Comparison of ENCODE assay signal across 8 mouse cellular contexts in the genomic region with DNA sequence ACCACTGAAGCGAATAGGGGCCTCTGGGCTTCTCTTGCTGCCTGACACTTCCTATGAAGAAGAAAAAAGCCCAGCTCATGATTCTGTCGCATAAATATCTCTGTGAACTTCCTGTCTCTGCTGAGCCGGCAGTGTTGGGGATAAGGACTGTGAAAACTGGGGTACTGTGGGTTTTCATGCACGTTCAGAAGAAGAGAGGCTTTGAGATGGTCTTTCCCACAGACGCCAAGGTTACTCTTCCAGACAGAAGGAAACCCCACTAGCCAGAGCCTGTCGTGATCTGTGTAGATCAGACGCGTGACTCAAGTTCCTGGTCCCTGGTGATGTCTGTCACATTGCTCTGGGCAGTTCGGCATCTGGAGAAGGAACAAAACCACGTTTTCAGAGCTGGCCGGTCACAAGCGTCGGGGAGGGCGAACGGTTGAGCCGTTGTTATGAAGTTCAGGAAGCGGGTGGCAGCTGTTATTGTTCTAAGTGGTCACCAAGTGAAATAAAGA. TPM values are rescaled to one million over a fixed set of nuclear protein-coding genes. Genes with fewer than 3 reads are reported as not detected.
DNase-seq lines count a peak whose midpoint lies in the region; ATAC-seq and TF ChIP-seq lines count a peak whose summit lies in the region.

No protein-coding gene starts in this region.

- no peak for TF ChIP-seq EP300 in liver, postnatal 0 days (IDR thresholded peaks at IDR 0.05; ENCODE audit: low read depth)

- ATAC-seq in midbrain, embryonic 14.5 days (ENCODE audit: low FRiP score, low TSS enrichment), result no peak
- no peak for ATAC-seq in midbrain, embryonic 11.5 days (ENCODE audit: low FRiP score)
- no peak for ATAC-seq in embryonic facial prominence, embryonic 15.5 days (ENCODE audit: insufficient number of reproducible peaks, low FRiP score, low TSS enrichment, low read depth)
- no peak for ATAC-seq in intestine, embryonic 15.5 days
- ATAC-seq in liver, postnatal 0 days, result no peak

- no peak overlapping the region for H3K4me2 ChIP-seq in midbrain, embryonic 14.5 days (ENCODE audit: low read length)
- no peak overlapping the region for H3K4me2 ChIP-seq in midbrain, embryonic 11.5 days
- no peak overlapping the region for H3K4me2 ChIP-seq in embryonic facial prominence, embryonic 15.5 days (replicated peaks)
- no peak overlapping the region for H3K4me2 ChIP-seq in intestine, embryonic 15.5 days (replicated peaks)
- peak overlapping the region; percentile 42 for H3K4me2 ChIP-seq in liver, postnatal 0 days (ENCODE audit: low read depth, low read length)

- H3K4me3 ChIP-seq in midbrain, embryonic 14.5 days (replicated peaks; ENCODE audit: low read depth, low read length), result no peak overlapping the region
- H3K4me3 ChIP-seq in midbrain, embryonic 11.5 days (ENCODE audit: low read depth, low read length), result no peak overlapping the region
- no peak overlapping the region for H3K4me3 ChIP-seq in embryonic facial prominence, embryonic 15.5 days (replicated peaks)
- H3K4me3 ChIP-seq in intestine, embryonic 15.5 days (replicated peaks), result no peak overlapping the region
- H3K4me3 ChIP-seq in liver, postnatal 0 days (ENCODE audit: low read depth, low read length), result no peak overlapping the region

- H3K9ac ChIP-seq in midbrain, embryonic 14.5 days (replicated peaks; ENCODE audit: low read length), result no peak overlapping the region
- H3K9ac ChIP-seq in midbrain, embryonic 11.5 days (ENCODE audit: low read length), result no peak overlapping the region
- H3K9ac ChIP-seq in embryonic facial prominence, embryonic 15.5 days, result no peak overlapping the region
- H3K9ac ChIP-seq in intestine, embryonic 15.5 days, result no peak overlapping the region
- H3K9ac ChIP-seq in liver, postnatal 0 days (replicated peaks), result peak overlapping the region; percentile 31; the same call in 1 of the 2 replicates

- H3K36me3 ChIP-seq in midbrain, embryonic 14.5 days (ENCODE audit: control insufficient read depth, insufficient read depth, low read length), result no peaks in the 10 kb centered on the region
- no peaks in the 10 kb centered on the region for H3K36me3 ChIP-seq in midbrain, embryonic 11.5 days (ENCODE audit: control insufficient read depth, insufficient read depth, low read length)
- H3K36me3 ChIP-seq in embryonic facial prominence, embryonic 15.5 days, result no peaks in the 10 kb centered on the region
- H3K36me3 ChIP-seq in intestine, embryonic 15.5 days, result no peaks in the 10 kb centered on the region
- peaks cover 13% of the 10 kb centered on the region; the same call in 1 of the 2 replicates for H3K36me3 ChIP-seq in liver, postnatal 0 days (replicated peaks; ENCODE audit: insufficient read depth, low read length)

- WGBS in midbrain, embryonic 14.5 days, result 82% methylated on average over 17 of the region's 17 CpGs
- WGBS in midbrain, embryonic 11.5 days, result 86% methylated on average over 17 of the region's 17 CpGs
- 45% methylated on average over 17 of the region's 17 CpGs for WGBS in embryonic facial prominence, embryonic 15.5 days
- WGBS in intestine, embryonic 15.5 days, result 69% methylated on average over 17 of the region's 17 CpGs
- 26% methylated on average over 17 of the region's 17 CpGs for WGBS in liver, postnatal 0 days (ENCODE audit: insufficient replicate concordance)

- no peak for DNase-seq in midbrain, embryonic 14.5 days
- DNase-seq in midbrain, embryonic 11.5 days (ENCODE audit: low spot score, missing footprints), result no peak
- DNase-seq in liver, postnatal 0 days, result peak; percentile 52
- no peak for DNase-seq in thymus, postnatal 0 days (ENCODE audit: low spot score)
- DNase-seq in adipocyte (ENCODE audit: low spot score), result no peak
- DNase-seq in right cerebral cortex, adult 2 months (ENCODE audit: low spot score in 2 of 2), result no peak

- H3K27me3 ChIP-seq in midbrain, embryonic 14.5 days (ENCODE audit: control insufficient read depth, insufficient read depth, low read length), result no peaks in the 10 kb centered on the region
- H3K27me3 ChIP-seq in midbrain, embryonic 11.5 days (ENCODE audit: control insufficient read depth, insufficient read depth, low read length), result no peaks in the 10 kb centered on the region
- H3K27me3 ChIP-seq in embryonic facial prominence, embryonic 15.5 days, result no peaks in the 10 kb centered on the region
- H3K27me3 ChIP-seq in intestine, embryonic 15.5 days (replicated peaks), result no peaks in the 10 kb centered on the region
- H3K27me3 ChIP-seq in liver, postnatal 0 days (ENCODE audit: insufficient read depth, low read length), result no peaks in the 10 kb centered on the region

- 0 out of 2 replicates have a peak overlapping the region, but pooled peaks have one; percentile 1 for H3K27ac ChIP-seq in midbrain, embryonic 14.5 days (replicated peaks; ENCODE audit: low read depth, low read length)
- no peak overlapping the region; the same call in 1 of the 2 replicates for H3K27ac ChIP-seq in midbrain, embryonic 11.5 days (ENCODE audit: low read depth, low read length)
- H3K27ac ChIP-seq in embryonic facial prominence, embryonic 15.5 days (replicated peaks), result peak overlapping the region; percentile 35; the same call in 1 of the 2 replicates
- 0 out of 2 replicates have a peak overlapping the region, but pooled peaks have one; percentile 3 for H3K27ac ChIP-seq in intestine, embryonic 15.5 days
- peak overlapping the region; percentile 90 for H3K27ac ChIP-seq in liver, postnatal 0 days (ENCODE audit: low read depth)

- no peaks in the 10 kb centered on the region for H3K9me3 ChIP-seq in midbrain, embryonic 14.5 days (ENCODE audit: control insufficient read depth, low read length)
- no peaks in the 10 kb centered on the region for H3K9me3 ChIP-seq in midbrain, embryonic 11.5 days (ENCODE audit: control insufficient read depth, low read length)
- H3K9me3 ChIP-seq in embryonic facial prominence, embryonic 15.5 days (replicated peaks), result no peaks in the 10 kb centered on the region
- no peaks in the 10 kb centered on the region for H3K9me3 ChIP-seq in intestine, embryonic 15.5 days
- no peaks in the 10 kb centered on the region for H3K9me3 ChIP-seq in liver, postnatal 0 days (ENCODE audit: low read length)

- no peaks in the 10 kb centered on the region for H3K4me1 ChIP-seq in midbrain, embryonic 14.5 days (ENCODE audit: control insufficient read depth, insufficient read depth, low read length)
- no peaks in the 10 kb centered on the region for H3K4me1 ChIP-seq in midbrain, embryonic 11.5 days (ENCODE audit: control insufficient read depth, insufficient read depth, low read length)
- no peaks in the 10 kb centered on the region for H3K4me1 ChIP-seq in embryonic facial prominence, embryonic 15.5 days
- H3K4me1 ChIP-seq in intestine, embryonic 15.5 days (replicated peaks), result no peaks in the 10 kb centered on the region
- H3K4me1 ChIP-seq in liver, postnatal 0 days (ENCODE audit: insufficient read depth), result peaks cover 57% of the 10 kb centered on the region

- no peak for TF ChIP-seq CTCF in liver, postnatal 0 days (IDR thresholded peaks at IDR 0.05; ENCODE audit: low read depth)

RNA-seq across cellular contexts. Expression of a gene that starts 20.1 kb away (rescaled TPM):
- polyA plus RNA-seq in midbrain, embryonic 14.5 days (2014; fragmentation: Nextera tagmentation; extraction: Ambion mirVana), result 1.9 and 4.6 TPM in 2 replicates
- polyA plus RNA-seq in midbrain, embryonic 11.5 days (2014; fragmentation: Nextera tagmentation; extraction: Ambion mirVana), result 2.8 and 4.8 TPM in 2 replicates
- 7.9 and 9.7 TPM in 2 replicates for polyA plus RNA-seq in embryonic facial prominence, embryonic 15.5 days (2015; fragmentation: Nextera tagmentation; extraction: Ambion mirVana)
- 4.0 and 4.3 TPM in 2 replicates for polyA plus RNA-seq in intestine, embryonic 15.5 days (2015; fragmentation: Nextera tagmentation; extraction: Ambion mirVana)
- polyA plus RNA-seq in liver, postnatal 0 days (2015; fragmentation: Nextera tagmentation; extraction: Ambion mirVana), result 11.3 and 13.3 TPM in 2 replicates
- 41.0 and 43.6 TPM in 2 replicates for polyA plus RNA-seq in thymus, postnatal 0 days (2015; fragmentation: Nextera tagmentation; extraction: Ambion mirVana)
